Mouse (Mus musculus): ENCODE results near the gene Bend3. TPM values are rescaled to one million over a fixed set of nuclear protein-coding genes. Genes with fewer than 3 reads are reported as not detected.
"Not testable (repeated sequence)": the region's sequence is repeated elsewhere in the genome, so short reads cannot be mapped to it uniquely, and the experiment has no call there.

The Bend3 gene
- total RNA-seq, 4 experiments from 2014 or later: 6.1 to 6.9 (median 6.4) TPM

DNA sequence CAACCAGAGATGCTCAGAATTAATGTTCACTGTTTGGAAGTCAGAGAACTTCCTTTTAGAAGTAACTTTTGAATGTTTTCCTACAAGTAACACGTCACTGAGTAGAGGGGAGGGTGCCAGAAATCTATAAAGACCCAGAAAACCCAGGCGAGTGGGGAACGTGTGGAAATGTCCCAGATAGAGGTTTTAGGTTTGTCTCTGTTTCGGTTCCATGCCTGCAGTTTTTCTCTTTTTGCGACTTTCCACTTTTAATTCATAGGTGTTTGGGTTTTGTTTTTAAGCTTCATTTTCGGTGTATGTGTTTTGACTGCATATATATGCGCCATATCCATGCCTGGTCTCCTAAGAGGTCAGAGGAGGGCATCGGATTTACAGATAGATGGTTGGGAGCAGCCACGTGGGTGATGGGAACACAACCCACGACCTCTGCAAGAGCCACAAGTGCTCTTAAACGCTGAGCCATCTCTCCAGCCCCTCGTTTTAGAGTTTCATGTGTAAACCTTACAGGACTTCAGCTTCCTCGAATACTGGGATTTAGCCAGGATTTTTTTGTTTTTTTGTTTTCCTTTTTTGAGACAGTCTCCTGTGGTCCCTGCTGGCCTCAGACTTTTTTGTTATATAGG is 1.7 kb downstream of the Bend3 start:
- no peak for DNase-seq

DNA sequence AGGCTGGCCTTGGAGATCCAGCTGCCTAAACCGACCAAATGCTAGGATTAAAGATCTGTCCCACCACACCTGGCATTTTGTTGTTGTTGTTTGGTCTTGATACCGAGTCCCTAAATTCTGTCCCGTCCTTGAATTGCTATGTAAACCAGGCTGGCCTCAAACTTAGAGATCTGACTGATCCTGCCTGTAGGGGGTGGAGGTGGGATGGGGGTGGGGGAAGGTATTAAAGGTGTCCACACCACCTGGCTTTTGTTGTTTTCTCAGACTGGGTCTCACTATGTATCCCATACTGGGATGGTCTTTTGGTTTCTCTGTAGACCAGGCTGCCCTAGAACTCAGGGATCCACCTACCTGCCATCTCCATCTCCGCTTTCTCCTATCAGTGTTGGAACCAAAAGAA is 2.5 kb downstream of the Bend3 start:
- DNase-seq: no peak

DNA sequence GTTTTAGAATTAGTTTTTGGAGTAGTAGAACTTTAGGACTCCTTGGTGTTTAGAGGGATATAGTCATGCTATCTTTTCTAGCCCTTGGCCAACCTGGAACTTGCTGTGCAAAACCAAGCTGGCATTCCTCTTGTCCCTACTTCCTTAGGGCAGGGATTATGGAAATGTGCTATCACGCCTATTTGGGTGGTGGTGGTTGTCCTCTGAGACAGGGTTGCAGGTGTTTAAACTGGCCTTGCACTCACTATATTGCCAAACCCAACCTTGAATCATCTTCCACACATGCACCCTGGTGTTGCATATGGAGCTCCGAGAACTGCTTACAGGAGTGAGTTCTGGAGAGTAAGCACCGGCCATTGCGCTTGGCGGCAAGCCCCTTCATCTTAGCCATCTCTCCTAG is 3.4 kb downstream of the Bend3 start:
- no peak for DNase-seq

DNA sequence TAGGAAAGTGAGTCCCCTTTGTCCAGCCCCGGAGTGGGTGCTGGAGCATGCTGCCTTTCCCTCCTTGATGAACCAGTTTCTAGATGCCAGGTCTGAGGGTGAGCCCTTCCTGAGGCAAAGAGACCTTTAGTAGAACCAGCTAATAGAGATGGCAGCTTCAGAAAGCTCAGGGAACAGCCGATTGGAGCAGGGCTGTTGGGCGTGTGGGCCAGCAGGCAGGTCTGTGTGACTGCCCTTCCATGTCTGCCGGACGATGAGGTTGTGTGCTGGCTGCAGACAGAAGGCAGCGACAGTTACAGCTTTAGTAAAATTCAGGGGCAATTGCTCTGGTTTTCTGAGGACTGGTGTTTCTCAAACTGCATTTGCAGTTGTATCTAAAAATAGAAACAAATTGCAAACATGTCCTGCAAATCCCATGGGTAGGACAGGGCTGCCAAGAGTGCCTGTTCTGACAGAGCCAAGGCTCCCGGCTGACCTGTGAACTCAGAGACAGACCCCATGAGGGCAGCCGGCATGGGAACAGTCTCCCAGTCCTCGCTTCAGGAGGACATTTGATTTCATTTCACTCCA is 4.9 kb downstream of the Bend3 start:
- DNase-seq: no peak

DNA sequence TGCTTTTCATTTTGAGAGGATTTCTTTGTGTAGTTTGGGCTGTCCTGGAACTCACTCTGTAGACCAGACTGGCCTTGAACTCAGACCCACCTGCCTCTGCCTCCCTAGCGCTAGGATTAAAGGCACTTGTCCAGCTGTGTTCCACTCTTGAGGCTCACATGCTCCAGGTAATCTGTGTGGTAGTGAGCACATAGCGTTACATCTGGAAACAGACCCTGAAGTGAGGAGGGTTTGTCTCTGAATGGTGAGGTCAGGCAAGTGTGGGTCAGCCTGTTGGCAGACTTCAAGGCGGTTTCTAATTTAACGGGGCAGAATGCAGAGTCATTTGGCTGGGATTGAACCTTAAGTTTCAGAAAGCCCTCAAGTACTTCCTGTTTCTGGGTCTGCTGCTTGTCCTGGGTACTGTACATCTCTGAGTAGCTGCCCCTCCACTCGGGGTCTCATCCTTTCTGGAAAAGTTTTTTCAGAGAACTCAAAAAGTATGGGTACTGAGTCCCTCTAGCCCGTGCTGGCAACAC is 7.2 kb downstream of the Bend3 start:
- DNase-seq: no peak

DNA sequence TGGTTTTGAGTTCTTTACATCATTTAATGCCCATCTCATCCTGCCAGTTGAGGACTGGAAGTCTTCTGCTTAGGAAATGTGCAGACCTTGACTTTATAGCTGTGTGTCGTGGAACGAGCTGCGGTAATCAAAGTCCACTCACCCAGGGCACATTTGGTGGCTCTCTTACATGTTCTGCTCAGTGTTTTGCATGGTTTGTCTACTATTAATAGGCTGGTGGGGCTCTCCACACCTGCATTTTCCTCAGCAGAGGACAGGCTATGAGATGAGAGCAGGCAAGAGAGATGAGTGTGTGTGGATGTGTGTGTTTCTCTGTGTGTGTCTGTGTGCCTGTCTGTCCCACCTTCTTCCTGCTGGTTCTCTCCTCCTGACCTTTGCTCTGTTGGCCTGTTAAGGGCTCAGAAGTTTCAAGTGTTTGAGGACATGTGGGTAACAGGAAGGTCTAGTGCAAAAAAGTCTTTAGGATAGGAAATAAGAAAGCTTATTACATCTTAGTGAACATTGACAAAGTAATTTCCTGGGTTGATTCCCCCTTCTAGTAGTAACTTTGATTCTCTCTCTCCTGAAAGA is 8.9 kb downstream of the Bend3 start:
- no peak for DNase-seq

DNA sequence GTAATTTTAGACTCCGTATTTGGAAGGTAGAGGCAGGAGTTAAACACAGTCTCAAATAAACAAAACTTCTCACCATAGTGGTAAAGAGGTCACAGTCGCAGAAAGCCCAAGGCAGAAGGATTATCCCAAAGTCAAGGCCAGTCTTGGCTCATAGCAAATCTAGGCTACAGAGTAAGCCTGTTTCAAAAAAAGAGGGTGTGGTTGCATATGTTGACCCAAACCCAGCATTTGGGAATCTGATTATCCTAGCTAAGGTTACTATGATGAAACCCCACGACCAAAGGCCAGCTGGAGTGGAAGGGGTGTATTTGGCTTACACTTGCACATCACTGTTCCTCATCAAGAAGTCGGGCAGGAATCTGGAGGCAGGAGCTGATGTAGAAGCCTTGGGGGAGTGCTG is 9.6 kb downstream of the Bend3 start:
- no peak for DNase-seq

DNA sequence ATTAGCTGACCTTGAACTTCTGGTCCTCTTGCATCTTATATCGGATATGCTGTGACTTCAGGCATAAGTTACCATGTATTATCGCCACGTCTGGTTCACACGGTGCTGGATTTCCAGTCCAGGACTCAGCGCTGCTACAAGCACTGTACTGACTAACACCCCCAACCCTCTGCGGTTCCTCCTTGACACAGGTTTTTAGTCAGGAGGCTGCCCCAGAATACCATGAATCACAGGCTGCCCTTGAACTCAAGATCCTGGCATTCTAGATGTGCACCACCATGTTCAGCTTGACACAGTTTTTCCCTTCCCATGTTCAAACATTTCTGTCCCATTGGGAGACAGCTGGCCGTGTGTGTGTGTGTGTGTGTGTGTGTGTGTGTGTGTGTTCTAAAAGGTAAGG is 10.5 kb downstream of the Bend3 start:
- no peak for DNase-seq

DNA sequence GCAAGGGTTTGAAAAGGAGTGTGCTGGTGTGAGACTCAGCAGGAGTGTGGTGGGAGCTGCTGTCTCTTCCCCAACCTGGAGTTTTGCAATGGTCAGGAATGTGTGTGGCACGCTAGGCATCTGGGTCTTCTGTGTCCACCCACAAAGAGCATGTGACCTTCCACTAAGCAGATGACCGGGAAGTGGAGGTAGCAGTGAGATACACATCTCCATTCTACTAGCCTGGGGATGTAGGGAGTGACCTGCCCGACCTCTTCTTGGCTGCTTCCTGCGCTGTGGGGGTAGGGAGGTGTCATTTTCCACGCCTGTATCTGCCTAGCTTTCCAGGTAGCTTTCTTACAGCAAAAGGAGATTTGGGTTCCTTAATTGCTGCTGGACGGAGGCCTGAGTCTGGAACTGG is 10.9 kb downstream of the Bend3 start:
- no peak for DNase-seq

DNA sequence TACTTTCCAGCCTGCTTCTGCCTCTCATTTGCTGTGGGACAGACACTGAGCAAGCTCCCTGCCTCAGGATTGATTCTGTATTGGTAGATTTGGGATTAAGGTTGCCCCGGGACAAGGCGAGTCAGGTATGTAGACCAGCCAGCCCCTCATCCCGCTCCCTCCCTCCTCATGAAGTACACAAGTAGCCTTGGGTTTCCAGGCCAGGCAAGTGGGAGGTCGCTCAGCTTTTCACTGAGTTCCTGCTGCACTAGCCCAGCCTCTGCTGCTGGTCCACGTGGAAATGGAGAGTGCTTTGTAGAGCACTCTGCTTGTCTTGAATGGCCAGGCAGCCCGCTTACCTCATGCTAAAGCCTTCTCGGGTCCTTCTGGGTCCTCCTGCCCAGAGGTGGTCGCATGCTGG is 11.4 kb downstream of the Bend3 start:
- DNase-seq: no peak

DNA sequence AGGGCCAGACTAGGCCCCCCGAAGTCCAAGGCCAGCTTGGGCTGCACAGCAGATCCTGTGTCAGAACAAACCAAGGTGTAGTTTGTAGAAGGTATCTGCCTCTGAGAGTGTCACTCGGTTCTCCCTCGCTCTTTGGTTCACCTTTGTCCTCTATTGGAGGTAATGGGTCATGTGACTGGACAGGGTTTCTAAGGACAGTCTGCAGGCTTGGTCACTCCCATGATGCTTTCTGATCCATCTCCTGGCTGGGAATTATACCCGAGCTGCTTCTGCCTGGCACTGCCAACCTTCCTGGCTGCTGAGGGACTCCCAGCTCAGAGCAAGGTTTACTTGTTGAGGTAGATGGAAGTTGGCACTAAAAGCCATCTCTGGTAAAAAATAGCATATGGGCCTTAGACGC is 12.2 kb downstream of the Bend3 start:
- no peak for DNase-seq

DNA sequence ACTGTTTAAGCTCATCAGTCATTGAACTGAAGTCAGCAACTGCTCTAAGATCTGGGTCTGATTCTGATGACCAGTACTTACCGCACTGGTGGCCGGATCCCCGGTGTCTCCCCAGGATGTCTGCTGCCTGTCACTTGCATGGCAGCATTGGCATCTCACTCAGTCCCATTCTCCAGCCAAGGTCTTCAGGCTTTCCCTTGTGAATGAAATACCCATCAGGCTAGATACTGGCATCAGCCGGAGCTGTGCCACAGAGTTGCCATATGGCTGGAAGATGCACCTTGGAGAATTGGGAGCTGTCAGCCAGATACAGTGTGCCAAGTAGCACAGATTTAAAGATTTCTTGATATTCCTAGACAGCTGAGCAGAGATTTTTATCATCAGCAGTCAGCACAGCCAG is 24.0 kb downstream of the Bend3 start:
- no peak for DNase-seq

DNA sequence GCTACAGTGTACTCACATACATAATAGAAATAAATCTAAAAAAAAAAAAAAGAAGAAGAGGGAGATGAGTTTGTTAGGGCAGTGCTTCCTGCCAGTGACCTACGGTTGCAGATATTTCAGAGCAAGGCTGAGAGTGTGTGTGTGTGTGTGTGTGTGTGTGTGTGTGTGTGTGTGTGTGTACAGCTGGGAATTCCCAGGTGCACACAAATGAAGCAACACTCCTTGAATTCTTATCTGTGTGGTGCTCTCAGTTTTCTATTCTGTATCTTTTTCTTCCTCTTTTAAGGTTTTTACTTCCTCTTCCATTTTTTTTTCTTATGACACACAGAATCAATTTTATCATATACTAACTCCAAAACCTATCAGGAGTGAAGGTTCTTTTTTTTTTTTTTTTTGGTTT is 25.7 kb downstream of the Bend3 start:
- DNase-seq: no peak

DNA sequence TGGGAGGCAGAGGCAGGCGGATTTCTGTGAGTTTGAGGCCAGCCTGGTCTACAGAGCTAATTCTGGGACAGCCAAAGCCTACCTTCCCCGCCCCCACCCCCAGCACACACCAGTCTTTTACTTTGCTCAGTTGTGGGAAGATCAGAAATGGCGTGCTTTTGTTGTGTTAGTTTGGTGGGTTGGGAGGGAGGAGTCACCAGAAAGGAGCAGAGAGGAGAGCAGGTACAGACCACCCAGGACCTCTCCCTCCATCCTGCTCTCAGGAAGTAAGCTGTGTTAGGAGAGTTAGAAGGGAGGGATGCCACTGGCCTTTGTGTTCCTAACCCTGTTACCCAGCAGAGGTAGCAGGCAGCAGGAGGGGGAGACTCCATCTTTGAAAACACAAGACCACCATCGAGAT is 28.4 kb downstream of the Bend3 start:
- DNase-seq: no peak

DNA sequence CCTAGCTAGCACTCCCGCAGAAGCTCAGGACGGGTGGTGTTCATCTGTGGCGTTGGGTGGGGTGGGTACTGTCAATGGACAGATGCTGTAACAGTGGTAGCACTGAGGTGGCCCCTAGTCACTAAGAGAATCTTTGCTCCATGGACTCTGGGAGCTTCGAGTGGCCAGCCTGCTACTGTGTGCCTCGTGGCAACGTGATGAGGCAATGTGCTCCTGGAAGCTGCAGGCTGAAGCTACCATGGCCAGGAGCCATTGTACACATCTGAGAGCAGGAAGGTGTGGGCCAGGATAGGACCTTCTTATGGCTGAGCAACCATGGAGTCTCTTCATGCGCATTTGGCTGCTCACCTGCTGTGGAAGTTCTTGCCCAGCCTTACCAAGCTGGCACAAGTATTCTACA is 30.6 kb downstream of the Bend3 start:
- DNase-seq: no peak

DNA sequence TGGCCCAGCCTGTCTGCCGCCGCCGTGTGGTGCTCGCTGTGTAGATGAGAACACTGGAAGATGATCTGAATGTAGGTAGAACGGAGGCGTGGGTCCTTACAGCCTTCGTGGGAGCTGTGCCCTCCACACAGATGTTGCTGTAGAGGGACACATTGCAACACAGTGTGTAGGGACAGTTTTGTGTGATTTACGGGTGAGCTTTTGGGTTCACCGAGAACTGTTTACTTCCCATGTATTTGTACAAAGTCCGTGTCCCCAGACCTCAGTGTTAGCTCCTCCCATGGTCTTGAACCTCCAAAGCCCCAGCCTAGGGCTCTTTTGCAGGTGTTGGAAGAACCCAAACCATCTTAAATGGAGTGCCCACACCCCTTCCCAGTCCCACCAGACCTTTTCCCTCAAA is 34.3 kb downstream of the Bend3 start:
- no peak for DNase-seq

DNA sequence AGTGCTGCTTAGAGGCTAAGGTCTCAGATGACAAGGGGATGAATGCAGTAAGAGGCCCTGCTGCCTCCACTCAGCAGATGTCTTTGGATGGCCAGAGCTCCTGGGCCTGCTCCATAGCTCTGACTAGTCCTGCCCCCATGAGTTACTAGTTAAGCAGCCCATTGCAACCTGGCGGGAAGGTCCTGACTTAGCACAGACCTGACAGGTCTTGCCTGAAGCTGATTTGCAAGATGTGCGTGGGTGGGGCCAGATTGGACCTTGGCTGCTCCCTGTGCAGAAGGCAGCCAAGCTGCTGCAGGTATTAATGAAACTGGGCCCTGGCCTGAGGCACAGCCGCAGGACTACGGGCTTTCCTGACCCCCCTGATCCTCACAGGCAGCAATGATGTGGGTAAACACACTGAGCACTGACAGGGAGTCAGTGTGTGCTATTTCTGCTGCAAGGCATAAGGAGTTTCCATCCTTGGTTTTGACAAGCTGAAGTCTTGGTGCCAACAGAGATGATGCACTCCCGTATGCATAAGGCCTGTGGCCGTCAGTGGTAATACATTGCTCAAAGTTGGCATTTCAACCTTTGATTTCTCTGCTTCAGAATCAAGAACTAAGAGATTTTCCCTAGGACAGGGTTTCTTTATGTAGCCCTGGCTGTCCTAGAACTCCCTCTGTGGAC is 38.5 kb downstream of the Bend3 start:
- DNase-seq: no peak

DNA sequence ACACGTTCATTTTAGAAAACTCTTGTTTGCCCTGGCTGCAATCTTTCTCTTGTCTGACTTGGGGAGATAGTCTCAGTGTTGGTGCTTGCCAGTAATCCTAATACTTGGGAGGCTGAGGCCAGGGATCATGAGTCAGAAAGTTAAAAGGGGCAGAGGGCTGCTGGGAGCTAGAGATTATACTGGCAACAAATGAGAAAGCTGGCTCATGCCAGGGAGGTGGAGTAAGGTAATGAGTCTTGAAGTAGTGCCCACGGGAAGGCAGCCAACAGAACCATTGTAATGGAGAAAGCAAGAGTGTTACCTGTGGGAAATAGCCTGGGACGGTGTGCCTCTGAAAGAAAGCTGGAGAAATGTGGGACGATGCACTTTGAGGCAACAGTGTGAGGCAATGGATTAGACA is 39.2 kb downstream of the Bend3 start:
- DNase-seq: no peak

DNA sequence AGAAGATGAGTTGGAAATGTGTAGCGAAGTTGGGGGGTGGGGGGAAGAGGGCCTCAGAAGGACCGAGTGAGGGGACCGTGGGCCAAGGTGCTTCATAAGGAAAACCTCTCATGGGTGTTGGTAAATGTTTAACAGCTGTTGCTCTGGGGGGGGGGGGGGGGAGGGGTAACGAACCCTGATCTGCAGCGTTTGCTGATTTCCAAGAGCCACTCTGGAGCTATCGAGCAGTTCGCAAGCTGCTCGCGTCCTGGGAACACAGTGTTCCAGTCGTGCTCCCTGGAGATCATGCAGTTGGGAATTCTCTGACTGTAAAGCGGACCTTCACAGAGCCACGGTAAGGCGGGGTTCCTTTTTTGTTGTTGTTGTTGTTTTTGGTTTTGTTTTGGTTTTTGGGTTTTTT is 39.7 kb downstream of the Bend3 start:
- no peak for DNase-seq

DNA sequence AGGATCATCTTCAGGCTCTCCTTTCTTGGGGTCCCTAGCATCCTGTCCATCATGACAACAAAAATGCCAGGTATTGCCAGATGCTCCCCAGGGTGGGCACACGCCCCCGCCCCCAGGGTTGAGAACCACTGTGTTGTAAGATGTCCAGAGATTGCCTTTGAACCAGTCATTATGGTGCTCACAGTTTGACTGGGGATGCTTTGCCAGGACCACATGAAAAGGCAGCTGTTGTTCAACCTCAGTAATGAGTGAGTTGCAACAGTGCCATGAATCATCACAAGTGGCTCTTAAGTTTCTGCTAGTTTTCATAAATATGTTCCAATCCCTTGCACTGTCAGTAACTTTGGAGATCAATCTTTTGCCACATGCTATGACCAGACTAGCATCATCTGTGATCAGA is 41.3 kb downstream of the Bend3 start:
- DNase-seq: no peak

DNA sequence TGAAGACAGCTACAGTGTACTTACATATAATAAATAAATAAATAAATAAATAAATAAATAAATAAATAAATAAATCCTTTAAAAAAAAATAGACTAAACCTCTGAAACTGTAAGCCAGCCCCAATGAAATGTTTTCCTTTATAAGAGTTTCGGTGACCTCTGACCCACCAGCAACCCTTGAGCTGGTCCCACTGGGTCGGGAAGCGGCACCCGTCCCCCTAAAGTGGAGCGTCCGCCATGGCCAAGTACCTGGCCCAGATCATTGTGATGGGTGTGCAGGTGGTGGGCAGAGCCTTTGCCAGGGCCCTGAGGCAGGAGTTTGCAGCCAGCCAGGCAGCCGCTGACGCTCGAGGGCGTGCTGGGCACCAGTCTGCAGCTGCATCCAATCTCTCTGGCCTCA is 45.3 kb downstream of the Bend3 start, which contains the start of gene Gm9803:
TSS of gene Gm9803 (plus strand) at position 154 of the 400 bp plus-strand sequence.
- DNase-seq: not testable (repeated sequence)

DNA sequence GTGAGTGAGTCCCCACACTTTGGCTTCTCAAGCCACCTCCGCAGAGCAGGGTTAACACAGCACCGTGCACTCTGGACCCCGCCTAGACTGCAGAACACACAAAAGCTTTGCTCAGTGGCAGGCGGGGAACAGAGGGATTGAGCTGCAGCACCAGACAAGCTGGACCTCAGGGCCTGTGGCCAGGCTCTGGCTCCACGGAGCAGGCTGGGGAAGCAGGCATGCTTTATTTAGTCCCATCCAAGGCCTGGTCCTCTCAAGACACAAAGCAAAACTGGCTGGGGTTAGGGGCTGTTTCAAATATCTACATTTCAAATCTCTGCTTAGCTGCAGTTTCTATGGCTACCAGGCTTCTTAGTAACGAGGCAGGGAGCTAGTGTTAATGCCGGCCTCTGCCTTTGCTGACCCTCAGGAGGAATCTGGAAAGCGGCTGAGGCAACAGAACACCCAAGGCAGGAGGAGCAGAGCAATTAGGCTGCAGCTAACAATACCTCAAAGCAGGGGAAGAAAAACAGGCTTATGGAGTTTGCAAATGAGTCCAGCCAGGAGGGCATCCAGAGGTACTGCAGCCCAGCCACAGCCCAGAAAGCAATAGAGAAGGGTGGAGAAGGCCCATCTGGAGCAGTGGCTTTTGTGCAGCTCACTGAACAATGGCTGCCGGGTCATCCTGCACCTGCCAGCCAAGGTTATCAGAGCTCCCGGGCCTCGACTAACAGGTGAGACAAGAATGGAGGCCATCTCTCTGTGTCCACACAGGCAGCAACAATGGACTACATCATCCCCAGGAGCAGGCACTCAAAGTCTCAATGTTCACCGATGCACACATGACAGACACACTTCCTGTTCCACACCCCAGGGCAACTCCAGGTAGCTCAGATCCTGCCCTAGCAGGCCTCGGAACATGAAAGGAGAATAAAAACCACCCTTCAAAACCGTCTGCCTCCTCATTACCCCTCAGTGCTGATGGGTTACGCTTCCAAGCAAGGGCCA is 48.9 kb downstream of the Bend3 start:
- DNase-seq: no peak

DNA sequence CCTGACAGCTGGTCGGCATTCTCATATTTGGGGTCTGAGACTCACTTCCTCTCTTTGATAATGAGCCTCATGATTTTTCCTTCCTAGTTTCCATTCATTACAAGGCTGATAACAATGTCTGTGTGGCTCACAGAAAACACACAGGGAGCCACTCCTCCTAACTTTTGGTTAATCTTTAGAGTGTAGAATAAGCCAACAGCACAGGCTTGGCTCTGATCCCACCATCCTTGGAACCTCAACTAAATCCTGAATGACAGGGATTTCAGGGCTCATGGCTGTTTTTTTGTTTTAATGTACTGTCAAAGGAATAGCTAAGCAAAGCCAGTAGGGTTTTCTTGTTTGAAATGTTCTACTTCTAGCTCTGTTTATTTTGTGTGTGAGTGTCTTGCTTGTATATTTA is 55.8 kb downstream of the Bend3 start:
- DNase-seq: no peak
